Mouse (Mus musculus) liver, adult (tissue): ENCODE measurements around the gene Pafah1b3.

Source experiments
- GATA4 ChIP-seq: IDR thresholded peaks from 2 replicates; pipeline ENCODE4 v1.6.1; 2014; ENCODE audit warnings: mild to moderate bottlenecking, low read length; ENCODE audit not compliant: insufficient replicate concordance

Pafah1b3 gene

GRCm38 (mm10) chr7:25311193-25311592 is 13.4 kb upstream of the Pafah1b3 start:
- TF ChIP-seq GATA4, result no peak

DNA sequence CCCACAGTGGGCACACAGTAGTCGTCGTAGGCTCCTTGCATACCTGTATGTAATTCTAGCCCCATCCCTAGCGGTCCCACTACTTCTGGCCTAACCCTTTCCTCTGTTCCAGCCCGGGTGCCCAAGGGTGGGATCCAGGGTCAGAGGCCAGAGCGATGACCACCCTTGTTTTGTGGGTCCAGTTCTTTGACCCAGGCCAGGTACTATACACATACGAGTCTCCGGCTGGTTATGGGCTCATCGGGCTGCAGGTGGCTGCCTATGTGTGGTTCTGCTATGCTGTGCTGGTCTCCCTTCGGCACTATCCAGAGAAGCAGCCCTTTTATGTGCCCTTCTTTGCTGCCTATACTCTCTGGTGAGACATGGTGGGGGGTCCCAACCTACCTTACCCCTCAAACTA is 11.6 kb upstream of the Pafah1b3 start:
- TF ChIP-seq GATA4, result no peak

GRCm38 (mm10) chr7:25308702-25309318 is 11.0 kb upstream of the Pafah1b3 start:
- no peak for TF ChIP-seq GATA4

GRCm38 (mm10) chr7:25306614-25306996 is 8.8 kb upstream of the Pafah1b3 start:
- TF ChIP-seq GATA4, result no peak

DNA sequence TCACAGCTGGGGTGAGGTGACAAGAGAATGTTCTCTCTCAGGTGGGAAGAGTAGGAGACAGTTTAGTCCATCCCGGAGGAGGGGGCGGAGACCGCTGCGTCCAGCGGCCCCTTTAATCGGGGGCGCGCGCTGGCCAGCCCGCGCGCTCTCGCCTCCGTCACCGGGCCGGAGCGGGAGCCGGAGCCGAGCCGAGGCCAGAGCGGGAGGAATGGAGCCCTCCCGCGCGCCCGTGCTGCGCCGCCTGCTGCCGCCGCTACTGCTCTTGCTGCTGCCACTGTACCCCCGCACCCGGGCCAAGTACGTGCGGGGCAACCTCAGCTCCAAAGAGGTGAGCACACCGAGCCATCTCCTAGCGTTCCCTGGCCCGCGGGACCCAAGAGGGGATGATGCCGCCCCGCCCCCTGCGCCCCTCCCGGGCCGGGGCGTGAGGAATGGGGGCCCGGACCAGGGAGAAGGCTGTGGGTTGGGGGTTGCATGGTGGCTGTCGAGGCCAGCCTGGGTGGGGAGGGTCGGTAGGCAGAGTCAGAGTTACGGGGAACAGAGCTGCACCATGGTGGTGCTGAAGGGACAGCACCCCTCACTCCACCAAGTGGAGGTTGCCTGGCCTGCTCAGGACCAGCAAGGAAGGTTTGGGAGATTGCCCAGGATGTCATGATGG is 8.3 kb upstream of the Pafah1b3 start, which contains the start of gene Tmem145:
Gene Tmem145, plus strand, starts transcription at position 151 of the 658 bp plus-strand sequence.
- TF ChIP-seq GATA4, result no peak

GRCm38 (mm10) chr7:25305481-25305880 is 7.7 kb upstream of the Pafah1b3 start:
- TF ChIP-seq GATA4, result no peak

- no peak for TF ChIP-seq GATA4
Measured at GRCm38 (mm10) chr7:25303685-25304006, 5.9 kb upstream of the Pafah1b3 start.

DNA sequence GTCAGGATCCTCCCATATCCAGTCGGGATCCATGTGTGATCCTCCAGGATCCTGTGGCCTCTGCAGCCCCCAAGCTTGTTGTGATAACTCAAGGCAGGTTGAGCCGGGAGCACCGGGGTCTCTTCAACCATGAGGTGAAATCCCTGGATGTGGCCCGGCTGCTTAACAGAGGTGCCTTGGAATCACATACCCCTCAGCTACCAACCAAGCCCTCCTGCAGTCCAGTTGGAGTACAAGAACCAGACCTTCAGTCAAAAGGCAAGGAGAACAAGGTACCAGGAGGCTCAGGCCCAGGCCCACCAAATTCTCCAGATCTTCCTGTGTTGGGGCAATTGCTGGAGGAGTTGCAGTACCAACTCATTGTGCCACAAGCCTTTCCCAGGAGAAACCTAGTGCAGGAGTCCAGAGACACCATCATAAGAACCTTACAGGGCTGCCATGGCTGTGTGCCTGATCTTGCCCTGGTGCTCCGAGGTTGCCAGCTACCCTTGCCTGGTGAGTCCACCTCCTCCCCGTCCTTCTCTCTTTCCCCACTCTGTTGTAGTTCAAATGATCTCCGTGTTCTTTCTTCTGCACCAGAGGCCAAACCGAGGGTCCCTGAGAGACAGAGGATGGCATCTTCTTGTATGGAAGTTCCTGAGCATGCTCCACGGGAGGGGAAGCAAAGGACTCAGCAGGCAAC is 5.4 kb upstream of the Pafah1b3 start:
- TF ChIP-seq GATA4, result no peak

DNA sequence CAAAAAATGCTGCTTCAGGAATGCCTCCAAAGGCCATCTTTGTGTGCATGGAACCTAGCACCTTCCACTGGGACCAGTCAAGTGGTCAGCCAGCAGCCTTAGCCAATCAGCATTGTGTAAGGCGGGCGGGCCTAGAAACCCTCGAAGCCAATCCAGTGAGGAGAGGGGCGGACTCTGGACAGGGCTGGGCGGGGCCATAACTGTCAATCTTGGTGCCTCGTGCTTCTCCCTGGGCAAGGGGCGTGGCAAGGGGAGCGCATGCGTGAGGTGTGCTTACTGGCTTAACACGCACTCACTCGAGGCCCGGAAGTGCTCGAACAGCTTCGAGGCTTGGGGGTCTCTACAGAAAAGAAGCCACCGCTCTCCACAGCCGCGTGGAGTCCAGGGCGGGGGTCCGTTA is 3.3 kb upstream of the Pafah1b3 start, which contains the start of gene Prr19:
Gene Prr19, plus strand, starts transcription at position 349 of the 400 bp plus-strand sequence.
- no peak for TF ChIP-seq GATA4

DNA sequence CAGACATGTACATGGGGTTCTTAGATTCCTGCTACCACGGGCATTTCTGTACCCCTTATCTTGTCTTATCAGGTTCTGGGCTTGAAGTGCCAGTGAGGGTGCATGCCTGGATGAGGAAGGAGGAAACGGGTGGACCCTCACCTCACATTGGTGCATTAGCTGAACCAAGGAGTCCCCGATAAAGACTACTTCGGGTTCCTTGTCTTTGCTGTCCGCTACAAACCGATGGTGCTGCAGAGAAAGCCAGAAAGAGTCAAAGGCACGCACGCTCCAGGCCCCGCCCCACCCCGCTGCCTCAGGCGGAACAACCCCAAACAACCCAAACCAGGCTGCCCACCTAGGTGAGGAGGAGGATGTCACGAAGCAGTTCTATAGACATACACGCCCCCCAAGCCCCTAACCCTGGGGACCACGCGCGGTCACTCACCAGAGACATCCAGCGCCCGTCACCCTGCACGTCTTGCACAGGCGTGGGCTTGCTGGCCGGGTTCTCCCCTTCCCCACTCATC is 787 bp downstream of the Pafah1b3 start:
- TF ChIP-seq GATA4, result no peak; the same call in 1 of the 2 replicates

DNA sequence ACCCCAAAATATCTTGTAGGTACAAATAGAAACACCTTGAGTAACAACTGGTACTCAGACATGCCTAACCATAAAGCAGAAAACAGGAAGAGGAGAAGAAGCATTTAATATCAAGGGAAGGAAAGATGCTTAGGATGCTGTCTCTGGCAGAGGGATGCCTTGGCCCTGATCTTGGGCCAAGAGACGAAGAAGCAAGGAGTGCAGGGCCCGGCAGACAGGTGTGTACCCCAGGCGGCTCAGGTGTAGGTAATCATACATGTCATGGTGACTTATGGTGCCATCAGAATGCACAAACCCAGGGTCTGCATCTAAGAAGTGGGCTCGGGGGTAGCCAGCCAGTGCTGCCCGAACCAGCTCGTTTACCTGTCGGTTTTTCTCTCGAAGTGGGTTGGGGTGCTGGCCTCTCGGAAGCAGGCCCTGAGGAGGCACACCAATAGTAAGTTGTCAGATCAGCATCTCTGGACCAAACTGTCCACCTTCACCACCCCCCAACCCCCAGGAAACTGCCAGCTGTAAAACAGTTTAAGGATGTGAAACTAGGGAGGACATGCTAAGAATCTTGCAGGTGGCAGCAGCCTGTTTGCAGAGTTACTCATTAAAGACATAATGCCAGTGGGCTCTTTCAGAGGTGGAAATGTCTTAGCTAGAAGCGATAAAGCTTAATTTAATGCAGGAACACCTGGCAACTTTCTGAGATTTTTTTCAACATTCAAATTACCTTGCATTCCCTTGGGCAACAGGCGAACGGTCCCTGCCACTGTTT is 2.6 kb downstream of the Pafah1b3 start:
- no peak for TF ChIP-seq GATA4

GRCm38 (mm10) chr7:25294495-25294894 is 3.3 kb downstream of the Pafah1b3 start:
- TF ChIP-seq GATA4, result no peak

GRCm38 (mm10) chr7:25293191-25293739 is 4.5 kb downstream of the Pafah1b3 start:
- TF ChIP-seq GATA4, result no peak

DNA sequence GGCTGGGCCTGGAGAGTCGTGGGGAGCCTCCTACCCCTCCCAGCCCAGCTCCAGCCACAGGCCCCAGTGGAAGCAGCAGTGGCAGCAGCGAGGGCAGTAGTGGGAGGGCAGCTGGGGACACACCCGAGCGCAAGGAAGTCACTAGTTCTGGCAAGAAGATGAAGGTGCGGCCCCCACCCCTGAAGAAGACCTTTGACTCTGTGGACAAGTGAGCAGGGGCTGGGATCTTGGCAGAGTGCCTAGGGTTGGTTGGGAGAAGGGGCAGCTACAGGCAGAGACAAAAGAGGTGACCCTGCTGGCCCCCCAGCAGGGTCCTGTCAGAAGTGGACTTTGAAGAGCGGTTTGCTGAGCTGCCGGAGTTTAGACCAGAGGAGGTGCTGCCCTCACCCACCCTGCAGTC is 5.7 kb downstream of the Pafah1b3 start:
- no peak for TF ChIP-seq GATA4

DNA sequence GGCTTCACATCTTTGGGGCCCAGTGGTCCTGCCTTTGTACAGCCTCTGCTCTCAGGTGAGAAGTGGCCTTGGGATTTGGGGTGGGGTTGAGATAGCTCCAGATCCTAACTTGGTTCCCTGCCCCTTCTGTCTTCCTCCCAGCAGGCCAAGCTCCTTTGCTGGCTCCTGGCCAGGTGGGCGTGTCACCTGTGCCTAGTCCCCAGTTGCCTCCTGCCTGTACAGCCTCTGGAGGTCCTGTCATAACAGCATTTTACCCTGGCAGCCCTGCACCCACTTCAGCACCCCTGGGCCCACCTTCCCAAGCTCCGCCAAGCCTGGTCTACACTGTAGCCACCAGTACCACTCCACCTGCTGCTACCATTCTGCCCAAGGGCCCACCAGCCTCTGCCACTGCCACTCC is 6.9 kb downstream of the Pafah1b3 start:
- no peak for TF ChIP-seq GATA4

- no peak for TF ChIP-seq GATA4
Measured at GRCm38 (mm10) chr7:25290463-25290862, 7.3 kb downstream of the Pafah1b3 start.

- no peak for TF ChIP-seq GATA4
Measured at GRCm38 (mm10) chr7:25289925-25290324, 7.9 kb downstream of the Pafah1b3 start.
